Mouse (Mus musculus) testis, adult 2 months (tissue): ENCODE results near the gene Mier2.

Experiments used
- CTCF ChIP-seq: fragments of 200-500 bp; IDR thresholded peaks from 2 replicates; pipeline ENCODE4 v1.5.1; 2012; ENCODE audit warnings: low read depth, mild to moderate bottlenecking, inconsistent platforms, low read length, moderate library complexity; ENCODE audit not compliant: control insufficient read depth, insufficient read depth, insufficient replicate concordance
- POLR2A ChIP-seq: fragments of 200-500 bp; IDR thresholded peaks from 2 replicates; pipeline ENCODE4 v1.6.1; 2012; ENCODE audit warnings: low read depth, mild to moderate bottlenecking, inconsistent platforms, low read length, moderate library complexity; ENCODE audit not compliant: control insufficient read depth

- TF ChIP-seq POLR2A: no peak
- TF ChIP-seq CTCF: no peak
Measured at GRCm38 (mm10) chr10:79538323-79538722, 16.7 kb downstream of the Mier2 start.
